Mouse (Mus musculus) CH12.LX (cell line): ENCODE results near the gene Il1rl2.
A peak's percentile ranks its signal among the peaks of the same experiment; 100 is the strongest.

Source experiments
- CHD2 ChIP-seq: IDR thresholded peaks from 2 replicates; pipeline ENCODE4 v1.6.1; 2011; ENCODE audit warnings: low read length, improper control_type of control experiment
- EP300 ChIP-seq: IDR thresholded peaks from 2 replicates; pipeline ENCODE4 v1.6.1; 2011; ENCODE audit warnings: low read length, improper control_type of control experiment
- HCFC1 ChIP-seq: IDR thresholded peaks from 2 replicates; pipeline ENCODE4 v1.6.1; 2012; ENCODE audit warnings: low read depth, mild to moderate bottlenecking, inconsistent platforms, low read length, improper control_type of control experiment
- MAFK ChIP-seq: IDR thresholded peaks from 2 replicates; pipeline ENCODE4 v1.6.1; 2011; ENCODE audit warnings: low read length, improper control_type of control experiment; ENCODE audit not compliant: insufficient replicate concordance
- MYC ChIP-seq: IDR thresholded peaks from 2 replicates; pipeline ENCODE4 v1.6.1; 2011; ENCODE audit warnings: low read depth, mild to moderate bottlenecking, improper control_type of control experiment, low read length
- POLR2A ChIP-seq: IDR thresholded peaks from 2 replicates; pipeline ENCODE4 v1.6.1; 2011; ENCODE audit warnings: low read depth, mild to moderate bottlenecking, improper control_type of control experiment, low read length
- RAD21 ChIP-seq: IDR thresholded peaks from 2 replicates; pipeline ENCODE4 v1.6.1; 2011; ENCODE audit warnings: low read depth, mild to moderate bottlenecking, low read length, improper control_type of control experiment, moderate library complexity
- SMC3 ChIP-seq: IDR thresholded peaks from 2 replicates; pipeline ENCODE4 v1.6.1; 2011; ENCODE audit warnings: low read depth, low read length, improper control_type of control experiment
- UBTF ChIP-seq: IDR thresholded peaks from 2 replicates; pipeline ENCODE4 v1.6.1; 2012; ENCODE audit warnings: low read depth, mild to moderate bottlenecking, inconsistent platforms, low read length, improper control_type of control experiment, moderate library complexity
- USF1 ChIP-seq: IDR thresholded peaks from 2 replicates; pipeline ENCODE4 v1.6.1; 2014; ENCODE audit warnings: low read depth, mild to moderate bottlenecking, inconsistent platforms, low read length, improper control_type of control experiment
- ZC3H11A ChIP-seq: IDR thresholded peaks from 2 replicates; pipeline ENCODE4 v1.6.1; 2012; ENCODE audit warnings: low read depth, mild to moderate bottlenecking, inconsistent platforms, low read length, improper control_type of control experiment
- ZMIZ1 ChIP-seq: IDR thresholded peaks from 2 replicates; pipeline ENCODE4 v1.6.1; 2012; ENCODE audit warnings: low read depth, mild to moderate bottlenecking, inconsistent platforms, low read length, improper control_type of control experiment

DNA sequence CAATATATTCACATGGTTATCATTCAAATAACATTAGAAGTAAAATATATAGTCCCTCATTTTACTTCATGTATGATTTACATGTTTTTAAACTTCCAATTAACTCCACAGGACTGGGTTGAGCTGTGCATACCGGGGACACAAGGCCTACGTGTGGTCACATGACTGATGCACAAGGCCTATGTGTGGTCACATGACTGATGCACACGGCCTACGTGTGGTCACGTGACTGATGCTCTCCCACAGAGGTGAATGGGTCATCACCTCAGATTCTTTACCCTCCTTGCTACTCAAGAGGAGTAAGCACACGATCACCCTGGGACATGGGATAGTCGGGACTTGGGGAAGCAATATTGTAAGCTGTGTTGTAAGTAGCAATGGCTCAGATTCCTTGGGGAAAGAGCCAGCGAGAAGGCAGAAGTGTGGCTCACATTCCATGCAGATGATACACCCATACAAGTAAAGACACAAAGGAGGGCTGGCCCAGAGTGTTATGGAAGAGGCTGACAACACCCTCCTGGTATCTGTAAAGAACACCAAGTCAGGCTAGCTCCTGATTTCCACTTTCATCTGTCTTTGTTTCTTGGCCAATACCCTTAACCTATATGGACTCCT, 60.6 kb downstream of the Il1rl2 start:
- no peak for TF ChIP-seq RAD21
- TF ChIP-seq CHD2 = no peak
- TF ChIP-seq SMC3 = no peak
- no peak for TF ChIP-seq MYC
- TF ChIP-seq POLR2A = no peak
- TF ChIP-seq MAFK = no peak
- TF ChIP-seq UBTF = no peak
- peak; percentile 53; the same call in 1 of the 2 replicates for TF ChIP-seq USF1
- TF ChIP-seq ZMIZ1 = no peak
- TF ChIP-seq HCFC1 = no peak
- no peak for TF ChIP-seq EP300
- no peak for TF ChIP-seq ZC3H11A
